Mouse (Mus musculus) neural tube, embryonic 15.5 days (tissue): ENCODE measurements around the gene Alpk3. TPM values are rescaled to one million over a fixed set of nuclear protein-coding genes. Genes with fewer than 3 reads are reported as not detected.
A peak's percentile ranks its signal among the peaks of the same experiment; 100 is the strongest.

Source experiments
- ATAC-seq: fragments of 200-750 bp; cut with Nextera tagmentation; 2 replicates; pipeline ENCODE4 v1.8.0; 2017; ENCODE audit warnings: mild to moderate bottlenecking, moderate TSS enrichment, moderate library complexity; ENCODE audit not compliant: low FRiP score
- H3K27ac ChIP-seq: fragments of 300-500 bp; sonication (generic); replicated peaks from 2 replicates; pipeline ENCODE4 v1.5.1; 2015; ENCODE audit warnings: mild to moderate bottlenecking, inconsistent platforms
- H3K27me3 ChIP-seq: fragments of 300-500 bp; sonication (generic); replicated peaks from 2 replicates; pipeline ENCODE4 v1.6.1; 2015; ENCODE audit warnings: inconsistent platforms
- H3K36me3 ChIP-seq: fragments of 300-500 bp; sonication (generic); 2 replicates; pipeline ENCODE4 v1.6.1; 2015; ENCODE audit warnings: inconsistent platforms
- H3K4me1 ChIP-seq: fragments of 300-500 bp; sonication (generic); 2 replicates; pipeline ENCODE4 v1.6.1; 2015; ENCODE audit warnings: inconsistent platforms
- H3K4me2 ChIP-seq: fragments of 300-500 bp; sonication (generic); 2 replicates; pipeline ENCODE4 v1.6.1; 2015; ENCODE audit warnings: inconsistent platforms, mild to moderate bottlenecking, moderate library complexity
- H3K4me3 ChIP-seq: fragments of 300-500 bp; sonication (generic); replicated peaks from 2 replicates; pipeline ENCODE4 v1.5.1; 2015; ENCODE audit warnings: mild to moderate bottlenecking, inconsistent platforms
- H3K9ac ChIP-seq: fragments of 300-500 bp; sonication (generic); replicated peaks from 2 replicates; pipeline ENCODE4 v1.6.1; 2015; ENCODE audit warnings: mild to moderate bottlenecking, inconsistent platforms
- H3K9me3 ChIP-seq: fragments of 300-500 bp; sonication (generic); replicated peaks from 2 replicates; pipeline ENCODE4 v1.6.1; 2016; ENCODE audit warnings: inconsistent platforms
- WGBS: fragments of 180-500 bp; shearing (Covaris S2); methylation state at CpG from one replicate; pipeline ENCODE4 v1.1.7; 2015; ENCODE audit warnings: mixed read lengths; 5-methylcytosine and 5-hydroxymethylcytosine counted together
- polyA plus RNA-seq: library from polyadenylated mRNA; unstranded; fragments of >200 nt; fragmentation: Nextera tagmentation; extraction: Ambion mirVana; gene quantifications from 2 replicates; pipeline ENCODE4 v1.2.1, GENCODE M21; 2015

Gene Alpk3
- polyA plus RNA-seq, 1 experiment from 2014 or later = 0.47 TPM

GRCm38 (mm10) chr7:81112686-81113360 lies 55.4 kb downstream of the Alpk3 start:
- Histone ChIP-seq H3K4me2 (no peak overlapping the region), H3K9ac (no peak overlapping the region), H3K27me3 (no peaks in the 10 kb centered on the region), H3K4me1 (no peaks in the 10 kb centered on the region), H3K4me3 (no peak overlapping the region), H3K9me3 (no peaks in the 10 kb centered on the region), H3K27ac (no peak overlapping the region), H3K36me3 (no peaks in the 10 kb centered on the region)
- no peak for ATAC-seq
- 55% methylated on average over 6 of the region's 6 CpGs for WGBS

- H3K4me3 ChIP-seq = no peak within 1 kb of the TSS
- H3K27ac ChIP-seq = no peak within 1 kb of the TSS
- H3K9ac ChIP-seq = no peak within 1 kb of the TSS
- H3K27me3 ChIP-seq = no peaks in the 10 kb centered on the region
- ATAC-seq = no peak
- H3K9me3 ChIP-seq = no peaks in the 10 kb centered on the region
- no peaks in the 10 kb centered on the region for H3K4me1 ChIP-seq
- 85% methylated on average over 6 of the region's 6 CpGs for WGBS
- H3K4me2 ChIP-seq = no peak within 1 kb of the TSS
- H3K36me3 ChIP-seq = no peaks in the 10 kb centered on the region
These were observed 57.2 kb downstream of the Alpk3 start, which contains the start of gene Slc28a1 for GRCm38 (mm10) chr7:81114555-81114954. Gene Slc28a1, plus strand, starts transcription at chr7:81114799.

- no peak overlapping the region for H3K4me2 ChIP-seq
- H3K4me3 ChIP-seq = no peak overlapping the region
- WGBS = 71% methylated on average over 3 of the region's 3 CpGs
- ATAC-seq = no peak
- peaks cover 12% of the 10 kb centered on the region; the same call in 1 of the 2 replicates for H3K4me1 ChIP-seq
- H3K27me3 ChIP-seq = no peaks in the 10 kb centered on the region
- no peak overlapping the region for H3K27ac ChIP-seq
- H3K9ac ChIP-seq = no peak overlapping the region
- no peaks in the 10 kb centered on the region for H3K9me3 ChIP-seq
- no peaks in the 10 kb centered on the region for H3K36me3 ChIP-seq
These were observed 63.7 kb downstream of the Alpk3 start for GRCm38 (mm10) chr7:81121099-81121498.

GRCm38 (mm10) chr7:81122808-81123207 lies 65.4 kb downstream of the Alpk3 start:
- WGBS = 76% methylated on average over 2 of the region's 2 CpGs
- Histone ChIP-seq H3K27me3 (no peaks in the 10 kb centered on the region), H3K4me3 (no peak overlapping the region), H3K27ac (no peak overlapping the region), H3K9ac (no peak overlapping the region), H3K4me1 (peaks cover 12% of the 10 kb centered on the region; the same call in 1 of the 2 replicates), H3K36me3 (no peaks in the 10 kb centered on the region), H3K4me2 (no peak overlapping the region), H3K9me3 (no peaks in the 10 kb centered on the region)
- ATAC-seq = no peak

- Histone ChIP-seq H3K36me3 (no peaks in the 10 kb centered on the region), H3K4me3 (no peak overlapping the region), H3K4me2 (no peak overlapping the region), H3K27ac (no peak overlapping the region), H3K9ac (no peak overlapping the region), H3K27me3 (no peaks in the 10 kb centered on the region), H3K9me3 (no peaks in the 10 kb centered on the region), H3K4me1 (peaks cover 12% of the 10 kb centered on the region; the same call in 1 of the 2 replicates)
- 95% methylated on average over 5 of the region's 5 CpGs for WGBS
- ATAC-seq = no peak
These were observed 66.2 kb downstream of the Alpk3 start for GRCm38 (mm10) chr7:81123553-81123952.

- no peaks in the 10 kb centered on the region for H3K27me3 ChIP-seq
- no peak overlapping the region for H3K4me3 ChIP-seq
- no peak overlapping the region for H3K9ac ChIP-seq
- no peaks in the 10 kb centered on the region for H3K9me3 ChIP-seq
- no peak overlapping the region for H3K27ac ChIP-seq
- H3K4me2 ChIP-seq = no peak overlapping the region
- H3K4me1 ChIP-seq = peaks cover 12% of the 10 kb centered on the region; the same call in 1 of the 2 replicates
- no peak for ATAC-seq
- H3K36me3 ChIP-seq = no peaks in the 10 kb centered on the region
- 76% methylated on average over 8 of the region's 8 CpGs for WGBS
These were observed 67.4 kb downstream of the Alpk3 start for GRCm38 (mm10) chr7:81124773-81125172.

GRCm38 (mm10) chr7:81125215-81126175 lies 68.1 kb downstream of the Alpk3 start:
- Histone ChIP-seq H3K27me3 (no peaks in the 10 kb centered on the region), H3K27ac (no peak overlapping the region), H3K36me3 (no peaks in the 10 kb centered on the region), H3K4me3 (no peak overlapping the region), H3K9me3 (no peaks in the 10 kb centered on the region), H3K4me2 (no peak overlapping the region), H3K4me1 (peaks cover 12% of the 10 kb centered on the region; the same call in 1 of the 2 replicates), H3K9ac (no peak overlapping the region)
- 64% methylated on average over 10 of the region's 10 CpGs for WGBS
- no peak; the same call in 1 of the 2 replicates for ATAC-seq

GRCm38 (mm10) chr7:81131864-81132263 lies 74.5 kb downstream of the Alpk3 start:
- Histone ChIP-seq H3K27ac (no peak overlapping the region), H3K4me3 (no peak overlapping the region), H3K4me1 (peaks cover 9% of the 10 kb centered on the region), H3K9ac (no peak overlapping the region), H3K9me3 (no peaks in the 10 kb centered on the region), H3K4me2 (no peak overlapping the region), H3K36me3 (no peaks in the 10 kb centered on the region), H3K27me3 (no peaks in the 10 kb centered on the region)
- ATAC-seq = no peak
- 83% methylated on average over 7 of the region's 7 CpGs for WGBS

GRCm38 (mm10) chr7:81132851-81133279 lies 75.5 kb downstream of the Alpk3 start:
- Histone ChIP-seq H3K27ac (no peak overlapping the region), H3K27me3 (no peaks in the 10 kb centered on the region), H3K9me3 (no peaks in the 10 kb centered on the region), H3K4me3 (no peak overlapping the region), H3K4me1 (peaks cover 9% of the 10 kb centered on the region), H3K36me3 (no peaks in the 10 kb centered on the region), H3K9ac (no peak overlapping the region), H3K4me2 (no peak overlapping the region)
- WGBS = 21% methylated on average over 2 of the region's 2 CpGs
- peak; percentile 36; the same call in 1 of the 2 replicates for ATAC-seq

- Histone ChIP-seq H3K27ac (no peak overlapping the region), H3K4me3 (no peak overlapping the region), H3K27me3 (no peaks in the 10 kb centered on the region), H3K36me3 (no peaks in the 10 kb centered on the region), H3K9me3 (no peaks in the 10 kb centered on the region), H3K4me1 (peaks cover 9% of the 10 kb centered on the region), H3K9ac (no peak overlapping the region), H3K4me2 (no peak overlapping the region)
- 72% methylated on average over 6 of the region's 6 CpGs for WGBS
- ATAC-seq = no peak
These were observed 76.0 kb downstream of the Alpk3 start for GRCm38 (mm10) chr7:81133416-81133815.

- peaks cover 9% of the 10 kb centered on the region for H3K4me1 ChIP-seq
- H3K36me3 ChIP-seq = no peaks in the 10 kb centered on the region
- WGBS = 82% methylated on average over 2 of the region's 2 CpGs
- 0 out of 2 replicates have a peak overlapping the region, but pooled peaks have one; percentile 4 for H3K27ac ChIP-seq
- no peak; the same call in 1 of the 2 replicates for ATAC-seq
- no peaks in the 10 kb centered on the region for H3K9me3 ChIP-seq
- H3K27me3 ChIP-seq = no peaks in the 10 kb centered on the region
- no peak overlapping the region for H3K4me2 ChIP-seq
- H3K4me3 ChIP-seq = no peak overlapping the region
- no peak overlapping the region for H3K9ac ChIP-seq
These were observed 76.5 kb downstream of the Alpk3 start for GRCm38 (mm10) chr7:81133941-81134340.
